Mouse (Mus musculus): ENCODE results near the gene Dnajb8.

Gene Dnajb8

GRCm38 (mm10) chr6:88199718-88200692 lies 22.1 kb upstream of the Dnajb8 start:
- no peak for DNase-seq

- DNase-seq: no peak
Observed at GRCm38 (mm10) chr6:88200693-88201609, 21.1 kb upstream of the Dnajb8 start.

- no peak for DNase-seq
Observed at GRCm38 (mm10) chr6:88201926-88202700, 20.0 kb upstream of the Dnajb8 start.

GRCm38 (mm10) chr6:88202921-88203690 lies 19.0 kb upstream of the Dnajb8 start:
- DNase-seq: no peak

GRCm38 (mm10) chr6:88203791-88204405 lies 18.2 kb upstream of the Dnajb8 start:
- DNase-seq: no peak

- DNase-seq: no peak
Observed at GRCm38 (mm10) chr6:88204531-88205385, 17.3 kb upstream of the Dnajb8 start.

- no peak for DNase-seq
Observed at GRCm38 (mm10) chr6:88205386-88205700, 16.7 kb upstream of the Dnajb8 start.

GRCm38 (mm10) chr6:88205937-88206336 lies 16.1 kb upstream of the Dnajb8 start:
- no peak for DNase-seq

GRCm38 (mm10) chr6:88206566-88206965 lies 15.5 kb upstream of the Dnajb8 start:
- no peak for DNase-seq

- DNase-seq: no peak
Observed at GRCm38 (mm10) chr6:88207403-88208033, 14.6 kb upstream of the Dnajb8 start.

GRCm38 (mm10) chr6:88208321-88208720 lies 13.7 kb upstream of the Dnajb8 start:
- no peak for DNase-seq

GRCm38 (mm10) chr6:88209453-88209852 lies 12.6 kb upstream of the Dnajb8 start:
- no peak for DNase-seq

- DNase-seq: no peak
Observed at GRCm38 (mm10) chr6:88210182-88210581, 11.9 kb upstream of the Dnajb8 start.

GRCm38 (mm10) chr6:88215797-88216196 lies 6.3 kb upstream of the Dnajb8 start:
- no peak for DNase-seq

GRCm38 (mm10) chr6:88216199-88216598 lies 5.9 kb upstream of the Dnajb8 start:
- no peak for DNase-seq

GRCm38 (mm10) chr6:88219094-88219493 lies 3.0 kb upstream of the Dnajb8 start:
- no peak for DNase-seq

- no peak for DNase-seq
Observed at GRCm38 (mm10) chr6:88226570-88226994, 4.5 kb downstream of the Dnajb8 start.

GRCm38 (mm10) chr6:88227537-88227936 lies 5.5 kb downstream of the Dnajb8 start:
- no peak for DNase-seq

- DNase-seq: no peak
Observed at GRCm38 (mm10) chr6:88229221-88229620, 7.2 kb downstream of the Dnajb8 start.

- DNase-seq: no peak
Observed at GRCm38 (mm10) chr6:88231821-88232220, 9.8 kb downstream of the Dnajb8 start.
